Mouse (Mus musculus): ENCODE measurements at regions not wholly inside any gene's neighbourhood (a gene's known extent, or its start where the extent isn't known, plus 50 kb on each side); places are given as distances from the start of the nearest gene placed in this dataset.

- DNase-seq = no peak
These were observed 63.2 kb upstream of the Bmp6 start for GRCm38 (mm10) chr13:38281712-38282111.

DNA sequence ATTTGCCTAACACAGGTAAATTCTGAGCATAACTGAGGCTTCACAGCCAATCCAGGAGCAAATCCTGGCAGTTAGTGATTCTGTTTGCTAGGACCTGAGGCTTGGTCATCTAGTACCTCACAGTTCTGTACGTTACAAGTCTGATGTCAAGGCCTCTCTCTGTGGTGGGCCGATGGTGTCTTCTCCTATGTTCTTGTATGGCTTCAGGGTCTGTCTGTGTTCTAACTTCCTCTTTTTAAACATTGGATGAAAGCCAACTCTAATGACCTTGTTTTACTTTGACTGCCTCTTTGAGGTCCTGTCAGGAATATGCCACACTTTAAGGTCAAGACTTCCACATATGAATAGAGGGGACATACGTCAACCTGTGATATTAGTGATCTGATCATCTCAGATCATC is 56.9 kb upstream of the Bmp6 start:
- DNase-seq = no peak

- DNase-seq = no peak
These were observed 56.1 kb upstream of the Bmp6 start for GRCm38 (mm10) chr13:38288572-38289440.

DNA sequence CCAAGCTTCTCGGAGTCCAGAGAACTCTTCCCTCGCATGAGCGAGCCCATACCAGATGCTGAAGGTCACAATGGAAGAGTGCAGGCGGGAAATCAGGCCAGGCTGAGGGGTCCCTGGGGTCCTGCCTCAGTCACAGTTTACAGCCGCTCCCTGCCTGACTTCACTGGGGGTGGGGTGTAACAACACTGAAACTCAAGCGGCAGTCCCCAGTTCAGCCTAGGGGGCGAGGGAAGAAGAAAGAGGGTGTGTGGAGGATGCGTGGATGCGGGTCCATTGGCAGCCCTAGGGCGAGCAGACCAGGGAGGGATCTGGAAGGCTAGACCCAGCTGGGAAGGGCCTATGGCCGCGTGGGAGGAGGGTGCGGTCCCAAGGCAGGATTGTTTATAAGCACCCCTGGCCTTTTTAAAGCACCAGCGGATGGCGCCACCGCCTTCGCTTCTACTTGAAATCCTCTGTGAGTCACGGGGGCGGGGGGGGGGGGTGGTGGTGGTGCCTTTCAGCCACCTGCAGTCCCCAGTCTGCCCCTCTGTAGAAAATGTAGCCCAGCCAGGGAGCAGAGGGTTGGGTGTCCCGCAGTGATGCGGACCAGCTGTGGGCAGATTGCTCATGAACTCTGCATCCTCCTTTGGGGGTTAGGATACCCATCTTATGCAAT is 54.5 kb upstream of the Bmp6 start:
- DNase-seq = peak; percentile 21

- no peak for DNase-seq
These were observed 53.4 kb upstream of the Bmp6 start for GRCm38 (mm10) chr13:38291487-38291886.
